Mouse (Mus musculus) liver, embryonic 14.5 days (tissue): ENCODE measurements around the gene Ppt2.

Source experiments
- CTCF ChIP-seq: IDR thresholded peaks from 2 replicates; pipeline ENCODE4 v1.5.1; 2016; ENCODE audit warnings: antibody characterized with exemption, low read depth, control low read depth
- EP300 ChIP-seq: IDR thresholded peaks from 2 replicates; pipeline ENCODE4 v1.6.1; 2016; ENCODE audit warnings: antibody characterized with exemption, low read depth

GRCm38 (mm10) chr17:34605609-34606008 is 22.7 kb downstream of the Ppt2 start:
- TF ChIP-seq EP300 = no peak
- no peak for TF ChIP-seq CTCF
